Mouse (Mus musculus) CH12.LX (cell line): Measurements from ENCODE around the gene Alad.

Experiments
- BHLHE40 ChIP-seq: IDR thresholded peaks from 2 replicates; pipeline ENCODE4 v1.6.1; 2011; ENCODE audit warnings: mild to moderate bottlenecking, low read depth, low read length, improper control_type of control experiment
- CTCF ChIP-seq, 2 experiments: IDR thresholded peaks in 1 of 2; conservative IDR thresholded peaks in 1 of 2; 2 replicates each; pipeline ENCODE4 v1.5.1; 2011 to 2012; ENCODE audit warnings: low read depth in 2 of 2, low read length in 2 of 2, improper control_type of control experiment in 1 of 2, inconsistent platforms in 1 of 2, mild to moderate bottlenecking in 1 of 2, moderate library complexity in 1 of 2
- E2F4 ChIP-seq: IDR thresholded peaks from 2 replicates; pipeline ENCODE4 v1.6.1; 2011; ENCODE audit warnings: low read depth, low read length, improper control_type of control experiment; ENCODE audit not compliant: insufficient replicate concordance
- EP300 ChIP-seq: IDR thresholded peaks from 2 replicates; pipeline ENCODE4 v1.6.1; 2011; ENCODE audit warnings: low read length, improper control_type of control experiment
- KAT2A ChIP-seq: IDR thresholded peaks from 2 replicates; pipeline ENCODE4 v1.6.1; 2012; ENCODE audit warnings: low read length, improper control_type of control experiment, inconsistent platforms; ENCODE audit not compliant: insufficient replicate concordance
- MAFK ChIP-seq: IDR thresholded peaks from 2 replicates; pipeline ENCODE4 v1.6.1; 2011; ENCODE audit warnings: low read length, improper control_type of control experiment; ENCODE audit not compliant: insufficient replicate concordance
- POLR2A ChIP-seq: IDR thresholded peaks from 2 replicates; pipeline ENCODE4 v1.6.1; 2011; ENCODE audit warnings: low read depth, mild to moderate bottlenecking, improper control_type of control experiment, low read length
- RCOR1 ChIP-seq: conservative IDR thresholded peaks from 2 replicates; pipeline ENCODE4 v1.6.1; 2012; ENCODE audit warnings: low read depth, mild to moderate bottlenecking, inconsistent platforms, low read length, improper control_type of control experiment
- USF2 ChIP-seq: conservative IDR thresholded peaks from 2 replicates; pipeline ENCODE4 v1.6.1; 2011; ENCODE audit warnings: low read depth, low read length, improper control_type of control experiment

GRCm38 (mm10) chr4:62480709-62481605, 38.8 kb downstream of the Alad start:
- TF ChIP-seq CTCF (conservative IDR thresholded peaks at IDR 0.05 in 1 of 2, IDR thresholded peaks at IDR 0.05 in 1 of 2; ENCODE audit: low read depth in 2 of 2, low read length in 2 of 2) (no peak), MAFK (no peak), POLR2A (no peak), KAT2A (no peak), EP300 (peak; percentile 83), E2F4 (no peak), BHLHE40 (no peak), RCOR1 (0 out of 2 replicates have a peak, but pooled peaks have one; percentile 41), USF2 (no peak)
